Mouse (Mus musculus) adrenal gland, adult 18-20 months (tissue): Measurements from ENCODE around the gene Klhl29. TPM values are rescaled to one million over a fixed set of nuclear protein-coding genes. Genes with fewer than 3 reads are reported as not detected.
A peak's percentile ranks its signal among the peaks of the same experiment; 100 is the strongest.
"Not testable (repeated sequence)": the region's sequence is repeated elsewhere in the genome, so short reads cannot be mapped to it uniquely, and the experiment has no call there.

Experiments used
- DNase-seq, 2 experiments: peaks; one replicate each; pipeline ENCODE4 v3.0.0; 2021 to 2022; ENCODE audit warnings: low spot score in 2 of 2
- total RNA-seq, 2 experiments: library from RNA; stranded (reverse); gene quantifications; 1 replicate in 1 of 2; 2 replicates in 1 of 2; pipeline ENCODE4 v1.2.3; 2021

The Klhl29 gene
- total RNA-seq, 2 experiments from 2014 or later, result 9.2 to 20.5 TPM

DNA sequence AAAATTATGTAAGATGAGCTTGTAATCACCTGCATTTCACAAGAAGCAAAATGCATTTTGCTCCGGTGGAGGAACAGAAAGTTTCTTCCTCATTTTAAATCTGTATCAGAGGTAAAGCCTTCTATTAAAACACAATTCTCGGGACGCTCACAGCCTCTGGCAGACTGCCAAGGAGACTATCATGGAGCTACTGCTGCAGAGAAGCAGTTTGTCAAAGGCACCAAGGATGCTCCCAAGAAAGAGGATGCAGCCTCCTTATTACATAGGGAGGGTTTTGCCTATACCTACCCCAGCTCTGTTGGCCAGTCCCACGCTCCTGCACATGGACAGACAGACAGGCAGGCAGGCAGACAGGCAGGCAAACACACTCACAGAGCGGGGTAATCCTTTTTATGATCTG lies 16.4 kb downstream of the Klhl29 start:
- DNase-seq, result peak; percentile 38 to 52

DNA sequence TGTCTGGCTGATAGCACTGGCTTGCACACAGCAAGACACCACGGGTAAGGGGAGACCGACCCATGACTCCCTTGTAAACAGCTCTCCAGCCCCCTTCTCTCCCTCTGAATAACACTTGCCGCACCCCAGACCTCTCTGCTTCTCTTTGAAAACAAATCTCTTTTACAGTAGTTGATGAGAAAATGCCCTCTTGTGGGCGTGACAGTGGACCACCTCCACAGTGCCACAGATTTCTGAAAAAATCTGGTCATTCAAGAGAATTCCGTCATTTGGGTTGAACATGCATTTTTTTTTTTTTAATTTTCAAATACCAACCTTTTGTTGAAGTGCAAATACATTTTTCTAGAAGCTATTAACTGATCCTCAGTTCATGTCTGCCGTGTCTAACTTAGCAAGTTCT lies 17.0 kb downstream of the Klhl29 start:
- no peak for DNase-seq

DNA sequence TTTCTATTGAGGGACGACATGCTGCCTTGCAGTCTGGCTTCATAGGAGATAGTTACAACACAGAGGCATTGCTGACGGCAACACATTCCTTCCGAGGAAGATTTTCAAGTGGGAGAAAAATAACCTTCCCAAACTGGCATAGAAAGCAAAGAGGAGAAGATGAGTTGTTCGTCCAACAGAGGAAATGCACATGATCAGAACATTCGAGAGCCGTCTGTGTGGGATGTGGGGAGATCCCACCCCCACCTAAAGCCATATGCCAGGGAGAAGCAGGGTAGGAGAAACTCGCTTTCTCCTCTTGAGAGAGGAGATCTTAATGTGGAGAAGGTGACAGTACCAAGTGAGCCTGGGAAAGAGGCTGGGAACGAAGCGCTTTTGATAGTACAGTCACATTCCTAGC lies 22.1 kb downstream of the Klhl29 start:
- no peak for DNase-seq

DNA sequence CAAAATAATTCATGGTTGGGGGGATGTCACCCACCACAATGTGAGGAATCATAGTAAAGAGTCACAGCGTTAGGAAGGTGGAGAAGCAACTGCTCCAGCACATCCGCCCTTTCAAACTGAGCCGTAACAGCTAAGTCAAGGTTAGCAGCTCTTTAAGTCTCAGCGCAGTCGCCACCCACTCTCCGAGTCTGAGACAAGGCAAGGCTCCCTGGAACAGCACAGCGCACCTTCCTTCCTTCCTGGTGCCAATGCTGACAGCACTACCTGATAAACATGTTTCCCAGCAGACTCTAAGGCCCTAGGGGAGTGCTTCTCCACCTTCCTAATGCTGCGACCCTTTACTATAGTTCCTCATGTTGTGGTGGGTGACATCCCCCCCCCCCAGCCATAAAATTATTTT lies 22.7 kb downstream of the Klhl29 start:
- DNase-seq, result no peak

DNA sequence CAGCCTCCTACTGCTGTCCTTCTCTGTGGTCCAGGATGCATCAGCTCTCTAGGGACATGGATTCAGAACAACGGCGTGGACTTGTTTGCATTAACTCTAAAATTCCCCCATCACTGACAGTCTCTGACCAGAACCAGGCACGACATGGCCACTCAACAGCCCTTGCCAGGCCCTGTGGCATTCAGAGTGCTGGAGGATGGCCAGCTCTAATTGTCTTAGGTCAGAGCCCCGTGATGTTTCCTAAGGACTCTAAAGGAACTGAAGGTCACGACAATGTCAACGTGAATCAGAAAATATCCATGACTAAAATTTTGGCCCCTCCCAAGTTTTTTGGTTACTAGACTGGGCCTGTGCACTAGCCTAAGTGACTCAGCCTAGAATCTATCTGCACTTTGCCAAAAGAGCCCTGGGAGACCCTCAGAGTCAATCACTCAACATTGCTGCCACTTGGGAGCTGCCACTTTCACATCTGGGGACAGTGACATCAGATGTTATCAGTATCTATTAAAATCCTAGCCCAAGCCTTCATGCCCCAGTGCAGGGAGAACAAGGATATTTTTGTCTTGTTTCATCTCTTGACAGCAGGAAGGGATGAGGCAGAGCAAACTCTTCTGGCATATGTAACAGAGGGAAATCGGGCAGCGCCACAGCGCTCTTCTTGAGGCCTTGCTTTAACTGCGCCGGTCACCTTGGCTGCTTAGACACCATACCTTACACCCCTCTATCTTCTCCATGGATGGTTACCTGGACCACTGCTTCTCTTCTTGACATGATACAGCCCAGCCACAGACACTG lies 24.8 kb downstream of the Klhl29 start:
- peak in 1 of 2 experiments; percentile 47 for DNase-seq

DNA sequence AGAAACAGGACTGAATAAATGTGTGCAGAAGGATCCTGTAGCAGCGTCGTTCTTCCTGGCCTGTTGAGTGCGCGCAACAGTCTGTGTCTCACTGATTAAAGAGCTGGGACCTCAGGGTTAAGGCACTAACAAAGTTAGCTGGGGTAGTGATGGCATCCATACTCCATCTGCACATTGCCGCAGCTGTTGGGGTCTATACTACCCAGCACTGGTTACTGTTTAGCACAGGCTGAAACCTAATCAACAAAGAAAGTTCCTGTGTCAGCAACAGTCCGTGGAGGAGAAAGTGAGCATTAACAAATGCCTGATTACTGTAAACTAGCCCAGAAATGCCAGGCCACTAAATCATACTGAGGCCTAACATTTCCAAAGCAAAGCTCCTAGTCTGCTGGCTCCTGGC lies 30.4 kb downstream of the Klhl29 start:
- no peak for DNase-seq

DNA sequence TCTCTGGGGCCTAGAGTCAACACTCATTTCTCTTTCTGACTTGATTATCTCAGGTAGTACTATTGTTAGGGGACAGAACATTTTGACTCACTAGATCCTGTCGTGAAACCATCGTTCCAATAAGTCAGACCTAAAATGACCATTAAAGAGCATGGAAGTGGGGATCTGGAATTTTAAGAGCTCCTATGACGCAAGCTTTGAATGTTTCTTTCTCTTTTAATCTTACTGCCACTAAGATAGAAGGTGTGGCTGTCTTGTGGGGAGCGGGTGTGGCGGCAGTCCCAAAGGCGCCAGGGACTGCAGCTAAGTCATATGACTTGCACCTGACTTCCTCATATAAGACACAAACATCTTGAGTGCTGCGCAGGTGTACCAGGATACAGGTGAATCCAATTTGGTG lies 31.0 kb downstream of the Klhl29 start:
- not testable (repeated sequence) for DNase-seq

DNA sequence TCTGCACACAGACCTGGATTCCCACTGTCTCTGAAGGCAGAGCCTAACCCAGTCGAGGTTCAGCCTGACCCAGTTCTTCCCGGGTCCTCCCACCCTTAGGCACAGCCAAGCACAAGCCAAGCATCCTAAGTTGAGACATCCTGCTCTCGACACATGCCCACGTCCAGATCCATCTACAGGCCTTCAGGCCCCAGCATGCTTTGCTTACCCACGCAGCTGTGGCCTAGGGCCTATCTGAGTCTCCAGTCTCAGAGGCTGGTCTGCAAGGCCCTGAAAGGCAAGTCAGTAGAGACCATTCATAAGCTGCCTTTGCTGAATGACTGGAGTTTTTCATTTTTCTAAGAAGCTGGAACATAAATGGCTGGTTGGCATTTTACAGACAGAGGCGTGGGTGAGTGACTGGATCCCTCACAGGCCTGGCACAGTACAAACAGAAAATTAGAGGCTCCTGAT lies 35.3 kb downstream of the Klhl29 start:
- peak in 1 of 2 experiments; percentile 11 for DNase-seq

DNA sequence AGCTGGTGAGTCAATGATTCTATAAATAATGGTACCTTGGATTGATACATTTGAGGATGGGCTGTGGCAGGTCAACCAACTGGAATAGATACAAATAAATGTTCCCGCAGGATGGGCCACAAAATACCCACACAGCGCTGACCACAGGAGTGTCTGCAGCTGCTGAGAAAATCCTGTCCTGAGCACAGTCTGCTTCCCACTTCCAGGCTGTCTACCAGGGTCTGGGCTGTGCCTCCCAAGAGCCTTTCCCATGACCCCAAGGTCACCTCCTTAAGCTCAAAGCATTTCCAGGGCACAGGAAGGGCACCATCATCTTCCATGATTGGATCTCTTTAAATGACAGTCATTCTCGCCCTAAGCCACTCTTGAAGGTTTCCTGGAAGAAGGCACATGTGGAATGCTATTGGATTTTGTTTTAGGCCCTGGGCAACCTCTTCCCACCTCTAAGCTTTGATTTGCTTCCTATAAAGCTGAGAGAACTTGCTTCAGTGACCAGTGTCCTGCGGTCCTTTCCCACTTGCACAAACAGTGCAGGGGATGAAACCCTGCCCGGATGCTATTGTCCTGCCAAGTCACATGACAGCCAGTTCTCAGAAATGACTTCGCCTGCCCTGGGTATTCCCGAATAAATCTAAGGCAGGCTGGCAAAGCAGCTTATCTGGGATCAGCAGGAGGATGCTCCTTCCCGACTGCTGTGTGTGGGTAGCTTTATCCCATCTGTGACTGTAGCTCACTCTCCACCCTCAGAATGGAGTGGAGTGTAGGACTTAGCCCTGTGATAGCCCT lies 38.4 kb downstream of the Klhl29 start:
- DNase-seq, result no peak

DNA sequence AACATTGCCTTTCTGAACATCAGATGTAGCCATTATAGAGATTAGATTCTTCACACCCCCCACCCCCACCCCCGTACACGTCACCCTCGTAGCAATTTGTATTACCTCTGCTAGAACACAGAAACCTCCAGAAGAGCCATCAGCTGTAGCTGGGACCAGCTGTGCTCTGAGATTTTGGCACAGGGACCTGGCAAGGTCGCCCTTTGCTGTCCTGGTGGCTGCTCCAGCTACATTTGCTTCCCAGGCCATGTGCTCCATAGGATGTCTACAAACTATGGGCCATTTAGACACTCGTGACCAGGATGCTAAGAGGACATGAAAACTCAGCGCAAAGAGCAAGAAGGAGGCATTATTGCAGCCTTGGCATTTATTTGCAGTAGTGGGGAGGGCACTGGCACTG lies 39.2 kb downstream of the Klhl29 start:
- peak in 1 of 2 experiments; percentile 11 for DNase-seq

DNA sequence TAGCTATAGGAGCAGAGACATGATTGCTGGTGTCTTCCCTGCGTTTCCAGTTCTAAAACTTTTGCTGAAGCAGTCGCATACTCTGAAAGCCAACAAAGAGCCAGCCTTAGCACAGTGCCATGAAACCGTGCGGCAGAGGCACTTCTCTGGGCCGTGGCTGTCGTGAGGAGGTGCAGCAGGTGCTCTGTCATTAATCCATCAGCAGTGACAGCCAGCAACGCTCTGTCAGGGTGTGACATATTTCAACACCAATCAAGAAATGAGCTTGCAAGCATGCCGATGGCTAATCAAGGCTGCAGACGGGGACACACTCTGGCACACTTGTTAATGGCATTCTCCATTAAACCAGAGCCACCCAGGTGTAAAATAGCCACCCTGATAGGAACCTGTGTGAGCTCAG lies 40.5 kb downstream of the Klhl29 start:
- DNase-seq, result peak in 1 of 2 experiments; percentile 4

DNA sequence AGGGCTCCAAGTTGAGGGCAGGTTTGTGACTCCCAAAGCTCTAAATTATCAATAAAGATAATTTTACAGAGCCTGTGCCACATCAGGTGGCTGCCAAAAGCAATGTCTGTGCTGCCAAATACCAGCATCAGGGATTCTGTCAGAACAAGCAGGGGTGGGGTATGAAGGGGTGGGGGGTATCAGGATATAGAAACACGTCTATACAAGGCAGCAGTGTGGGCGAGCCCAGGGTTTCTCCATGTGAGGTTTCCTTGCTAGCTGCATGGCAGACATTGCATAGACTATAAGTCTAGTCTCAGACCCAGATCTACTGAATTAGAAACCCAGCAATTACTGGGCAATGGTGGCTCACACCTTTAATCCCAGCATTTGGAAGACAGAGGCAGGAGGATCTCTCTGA lies 41.3 kb downstream of the Klhl29 start:
- no peak for DNase-seq

DNA sequence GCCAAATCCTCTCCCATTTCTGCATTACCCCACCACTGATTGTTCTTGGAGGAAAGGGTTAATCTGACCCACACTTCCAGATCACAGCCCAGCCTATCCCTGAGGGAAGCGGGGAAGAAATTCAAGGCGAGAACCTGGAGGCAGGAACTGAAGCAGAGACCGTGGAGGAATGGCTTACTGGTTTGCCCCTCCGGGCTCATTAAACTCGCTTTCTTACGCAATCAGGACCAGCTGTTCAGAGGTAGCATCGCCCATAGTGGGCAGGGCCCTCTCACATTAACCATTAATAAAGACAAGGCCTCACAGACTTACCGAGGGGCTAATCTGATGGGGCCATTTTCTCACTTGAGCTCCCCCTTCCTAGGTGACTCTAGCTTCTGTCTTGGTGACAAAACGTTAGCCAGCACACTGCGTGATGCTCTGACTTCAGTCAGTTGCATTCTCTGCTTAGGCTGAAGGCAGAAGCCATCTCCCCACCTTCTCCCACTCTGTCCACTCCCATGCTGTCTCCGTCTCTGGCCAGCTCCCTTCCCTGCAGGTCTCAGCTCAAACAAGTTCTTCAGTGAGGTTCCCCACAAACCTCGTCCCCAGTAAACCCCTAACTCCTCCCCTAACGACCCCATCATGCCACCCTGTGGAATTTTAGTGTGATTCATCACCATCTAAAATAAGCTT lies 43.5 kb downstream of the Klhl29 start:
- no peak for DNase-seq

DNA sequence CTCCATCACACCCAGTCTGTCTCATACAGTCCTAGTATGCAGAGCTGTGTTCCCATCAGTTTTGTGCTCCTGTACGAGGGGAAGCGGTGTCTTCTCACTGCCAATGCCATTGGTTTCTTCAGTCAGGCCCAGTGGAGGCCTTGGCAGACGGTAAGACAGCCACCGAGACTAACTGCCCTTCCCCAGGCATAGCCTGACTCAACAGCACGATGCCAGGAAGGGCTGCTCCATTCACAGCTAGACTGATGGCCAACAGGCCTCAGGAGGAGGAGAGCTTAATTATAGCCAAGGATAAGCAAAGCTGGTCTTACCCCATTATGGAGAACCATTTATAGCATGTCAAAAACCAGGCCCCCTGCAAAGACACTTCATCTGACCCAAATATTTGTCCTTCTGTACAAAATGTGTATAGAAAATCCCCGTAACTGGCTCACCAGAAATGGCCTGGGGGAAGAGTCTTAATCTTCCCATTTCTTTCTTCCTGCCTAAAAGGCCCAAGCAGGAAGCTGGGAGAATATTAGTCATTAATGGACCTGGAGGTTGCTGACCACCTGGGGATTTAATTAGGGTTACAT lies 44.9 kb downstream of the Klhl29 start:
- no peak for DNase-seq

DNA sequence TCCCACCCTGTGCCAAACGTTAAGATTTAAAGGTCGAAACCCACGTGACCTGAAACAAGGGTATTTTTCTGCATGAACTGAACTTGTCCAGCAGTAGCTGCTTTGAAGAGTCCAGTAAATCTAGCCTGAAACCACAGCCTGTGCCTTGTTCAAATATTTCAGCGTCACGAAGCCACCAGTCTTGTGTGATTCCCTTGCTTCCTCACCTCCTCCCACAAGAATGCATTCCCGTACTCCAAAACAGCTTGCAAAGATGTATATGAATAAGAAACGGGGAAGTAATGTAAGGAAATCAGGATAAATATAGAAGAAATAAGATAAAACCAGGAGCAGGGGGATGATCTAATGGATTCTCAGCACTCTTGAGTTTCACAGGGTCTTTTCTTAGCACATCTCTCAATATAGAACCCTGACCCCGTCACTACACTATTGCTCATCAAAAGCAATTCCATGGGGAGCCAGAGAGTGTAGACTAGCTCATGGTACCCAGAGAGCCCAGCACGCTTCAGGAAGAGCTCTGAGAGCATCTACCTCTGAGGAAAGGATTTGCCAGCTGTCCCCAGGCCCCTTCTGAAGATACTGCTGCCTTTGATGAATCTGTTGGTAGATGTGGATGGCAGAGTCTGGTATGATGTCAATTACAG lies 52.9 kb downstream of the Klhl29 start:
- no peak for DNase-seq

DNA sequence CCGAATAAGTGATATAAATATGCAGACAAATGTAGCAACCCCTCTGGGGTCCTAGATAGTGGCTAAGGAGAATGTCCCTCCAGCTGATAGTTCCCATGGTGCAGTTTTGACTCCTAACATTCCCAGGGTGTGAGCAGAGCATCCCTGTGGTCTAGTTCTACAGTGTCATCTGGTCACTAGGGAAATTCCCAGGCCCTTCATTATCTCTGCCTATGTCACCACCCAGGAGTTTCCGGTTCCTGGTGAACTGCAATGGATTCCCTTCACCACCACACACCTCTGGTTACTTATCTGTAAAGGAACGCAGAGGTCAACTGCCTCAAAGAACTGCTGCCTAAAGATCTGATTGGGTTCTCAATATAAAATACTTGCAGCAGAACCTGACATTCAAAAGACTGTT lies 54.5 kb downstream of the Klhl29 start:
- DNase-seq, result no peak

DNA sequence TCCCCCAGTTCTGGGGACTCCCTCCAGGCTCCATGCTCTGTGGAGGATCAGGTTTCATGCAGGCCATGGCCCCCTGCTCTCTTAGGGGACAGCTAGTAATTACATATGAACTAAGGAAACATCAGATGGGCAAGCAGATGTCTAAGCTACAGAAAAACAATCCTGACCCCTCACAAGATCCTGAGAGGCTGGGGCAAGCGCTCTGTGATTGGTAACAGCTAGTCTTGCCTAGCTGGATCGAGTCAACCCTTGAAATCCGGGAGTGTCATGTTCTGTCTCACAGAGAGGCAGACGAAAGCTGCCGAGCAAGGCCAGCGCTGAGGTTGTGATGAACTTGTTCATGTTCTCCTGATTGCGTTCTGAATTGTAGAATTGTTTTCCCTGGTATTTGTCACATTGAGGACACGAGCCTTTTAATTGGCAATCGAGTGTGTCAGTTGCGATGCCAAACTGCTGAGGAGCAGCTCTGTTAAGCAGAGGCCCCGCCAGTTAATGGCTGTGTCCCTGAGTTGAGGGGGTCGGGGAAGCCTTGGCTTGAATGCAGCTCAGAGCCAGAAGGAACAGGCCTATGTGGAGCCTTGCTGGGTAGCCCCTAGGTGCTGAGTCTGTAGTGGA lies 56.0 kb downstream of the Klhl29 start:
- DNase-seq, result no peak

DNA sequence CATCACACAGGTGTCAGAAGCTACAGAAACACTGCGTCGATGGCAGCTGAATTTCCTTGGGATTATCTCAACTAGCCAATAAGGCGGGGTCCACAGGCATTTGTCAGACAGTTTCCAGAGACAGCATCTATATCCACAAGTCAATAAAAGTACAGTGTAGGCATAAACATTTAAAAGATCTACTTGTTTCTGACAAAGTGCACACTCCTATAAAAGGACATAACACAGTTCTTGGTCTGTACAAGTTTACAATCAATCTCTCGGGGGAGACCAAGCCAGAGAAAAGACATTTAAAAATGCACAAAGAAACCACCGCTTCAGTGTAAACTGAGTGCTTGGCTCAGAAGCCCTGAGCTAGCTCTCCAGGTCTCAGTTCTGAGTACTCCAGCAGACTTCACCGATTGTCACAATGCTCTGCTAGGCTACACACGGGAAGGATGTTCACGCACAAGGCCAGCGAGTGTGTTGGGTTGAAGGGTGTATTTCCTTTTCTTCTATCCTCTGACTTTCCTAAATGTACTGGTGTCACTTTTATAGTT lies 59.4 kb downstream of the Klhl29 start:
- no peak for DNase-seq

DNA sequence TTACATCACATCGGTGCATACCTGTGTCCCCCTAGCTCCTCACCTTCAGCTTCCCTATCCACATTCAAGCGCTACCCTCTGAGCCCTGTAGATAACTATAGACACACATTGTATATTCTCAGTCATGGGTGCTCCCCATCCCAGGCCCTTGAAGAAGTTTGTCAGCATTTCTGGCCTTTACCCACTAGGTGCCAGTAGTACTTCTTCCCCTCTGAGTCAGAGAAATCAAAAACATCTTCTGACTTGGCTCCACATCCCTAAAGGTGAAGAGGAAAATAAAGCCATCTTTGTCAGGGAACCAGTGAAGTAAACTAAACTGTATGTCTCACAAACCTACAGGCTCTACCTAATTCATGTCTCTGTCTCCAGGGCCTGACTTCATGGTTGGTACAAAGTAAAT lies 67.6 kb downstream of the Klhl29 start:
- DNase-seq, result no peak

DNA sequence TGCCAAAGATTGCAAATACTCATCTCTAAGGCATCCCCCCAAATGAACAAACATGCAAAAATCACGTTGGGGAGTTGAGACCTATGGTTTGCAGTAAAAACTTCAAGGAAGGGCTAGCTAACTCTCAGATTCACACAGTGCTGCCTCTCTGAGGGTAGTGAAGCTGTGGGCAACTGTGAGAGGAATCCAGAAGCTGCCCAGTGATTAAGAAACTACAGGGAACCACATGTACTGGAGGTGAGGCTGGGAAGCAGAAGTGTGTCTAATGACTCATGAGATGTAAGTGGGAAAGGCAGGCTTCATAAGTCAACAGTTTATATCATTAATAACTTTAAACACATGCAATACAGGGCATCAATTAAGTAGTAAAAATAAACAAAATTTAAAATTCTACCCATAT lies 70.0 kb downstream of the Klhl29 start:
- no peak for DNase-seq
